In genomic region chr4:151549523-151549922, GRCm38 (mm10) we compare ENCODE assay signal across 23 mouse cellular contexts.
DNase-seq lines count a peak whose midpoint lies in the region; ATAC-seq and TF ChIP-seq lines count a peak whose summit lies in the region.
"Had no signal": no experiment of that assay in that cellular context is flagged by ENCODE, and none has a peak within 500 bp of the region (broad histone marks: within the 10 kb centered on the region; RNA-seq: fewer than 3 reads in every experiment).

No protein-coding gene starts in this region.

- H3K4me2 ChIP-seq in lung, embryonic 14.5 days: no peak overlapping the region
- H3K4me2 ChIP-seq: embryonic facial prominence, embryonic 12.5 days; forebrain, embryonic 13.5 days; forebrain, embryonic 15.5 days had no signal

- 29% methylated on average over 10 of the region's 10 CpGs for WGBS in lung, embryonic 14.5 days

- H3K4me3 ChIP-seq in gastrocnemius, adult 2 months: no peak overlapping the region
- H3K4me3 ChIP-seq in lung, embryonic 14.5 days (ENCODE audit: low read depth, low read length): no peak overlapping the region
- H3K4me3 ChIP-seq: embryonic facial prominence, embryonic 10.5 days; embryonic facial prominence, embryonic 12.5 days; forebrain, embryonic 13.5 days; forebrain, embryonic 15.5 days had no signal

- H3K9me3 ChIP-seq in lung, embryonic 14.5 days (ENCODE audit: low read depth, low read length): no peaks in the 10 kb centered on the region
- H3K9me3 ChIP-seq: embryonic facial prominence, embryonic 10.5 days; embryonic facial prominence, embryonic 12.5 days; forebrain, embryonic 13.5 days; forebrain, embryonic 15.5 days had no signal

- TF ChIP-seq CTCF in gastrocnemius, adult 2 months (IDR thresholded peaks at IDR 0.05): no peak
- TF ChIP-seq CTCF in lung, embryonic 14.5 days (IDR thresholded peaks at IDR 0.05; ENCODE audit: low read depth): no peak

- no peak for ATAC-seq in lung, embryonic 14.5 days (ENCODE audit: insufficient read depth)
- ATAC-seq: activated CD4-positive, CD25-positive, alpha-beta regulatory T cell, adult 4 months; CD4-positive, CD25-positive, alpha-beta regulatory T cell, adult 4 months; forebrain, embryonic 13.5 days; forebrain, embryonic 15.5 days; forebrain, postnatal 0 days; Patski had no signal

- H3K36me3 ChIP-seq in lung, embryonic 14.5 days (ENCODE audit: insufficient read depth): no peaks in the 10 kb centered on the region
- H3K36me3 ChIP-seq: embryonic facial prominence, embryonic 10.5 days; embryonic facial prominence, embryonic 12.5 days; forebrain, embryonic 15.5 days; G1E had no signal

- no peak overlapping the region for H3K9ac ChIP-seq in lung, embryonic 14.5 days
- H3K9ac ChIP-seq: embryonic facial prominence, embryonic 12.5 days; forebrain, embryonic 13.5 days; forebrain, embryonic 15.5 days; forebrain, postnatal 0 days had no signal

- H3K27me3 ChIP-seq in lung, embryonic 14.5 days (ENCODE audit: insufficient read depth, low read length): 0 out of 2 replicates have a peak, but pooled peaks cover 4% of the 10 kb centered on the region
- H3K27me3 ChIP-seq: CH12.LX; embryonic facial prominence, embryonic 12.5 days; forebrain, embryonic 13.5 days; forebrain, embryonic 15.5 days had no signal

- H3K4me1 ChIP-seq in lung, embryonic 14.5 days (ENCODE audit: insufficient read depth): no peaks in the 10 kb centered on the region
- H3K4me1 ChIP-seq: embryonic facial prominence, embryonic 12.5 days had no signal

- H3K27ac ChIP-seq in gastrocnemius, adult 2 months: no peak overlapping the region
- no peak overlapping the region for H3K27ac ChIP-seq in lung, embryonic 14.5 days (ENCODE audit: low read depth)
- H3K27ac ChIP-seq: embryonic facial prominence, embryonic 10.5 days; embryonic facial prominence, embryonic 12.5 days; forebrain, embryonic 13.5 days; forebrain, embryonic 15.5 days had no signal

- intact Hi-C loops in gastrocnemius, adult 2 months (cut with DNase I): no loop called here

- peak; percentile 53 to 68 for DNase-seq in cerebellum, postnatal 10 days
- DNase-seq in cerebellum, adult 11-12 months: no peak
- DNase-seq in gastrocnemius, adult 2 months: peak; percentile 26
- DNase-seq in gastrocnemius, postnatal 4 days (ENCODE audit: low spot score in 2 of 2): no peak
- peak; percentile 29 for DNase-seq in kidney, postnatal 10 days
- no peak for DNase-seq in kidney, adult 8-10 months
- DNase-seq in lung, embryonic 14.5 days: peak; percentile 24
- no peak for DNase-seq in lung, postnatal 14 days
- DNase-seq: adrenal gland, adult 8-10 months; adrenal gland, postnatal 14 days; adrenal gland, postnatal 36 days; B cell, adult 2 months; cerebellum, adult 9-10 months; forebrain, postnatal 0 days had no signal

Comparison
In these comparisons a context has a peak if more than half of its experiments do, and no peak if none do; other contexts are left out.
1. DNase-seq: peak in cerebellum, postnatal 10 days (2 of 2), gastrocnemius, adult 2 months (single experiment), kidney, postnatal 10 days (single experiment) and lung, embryonic 14.5 days (single experiment); none in cerebellum, adult 11-12 months (single experiment), gastrocnemius, postnatal 4 days (0 of 2), kidney, adult 8-10 months (0 of 2) and lung, postnatal 14 days (single experiment).